Mouse (Mus musculus) megakaryocyte, embryonic 14.5 days (primary cell): ENCODE measurements around the gene Sec61a2. TPM values are rescaled to one million over a fixed set of nuclear protein-coding genes. Genes with fewer than 3 reads are reported as not detected.

Source experiments
- H3K27me3 ChIP-seq: replicated peaks from 2 replicates; pipeline ENCODE3; 2012; ENCODE audit warnings: inconsistent platforms
- H3K36me3 ChIP-seq: replicated peaks from 2 replicates; pipeline ENCODE3; 2012; ENCODE audit warnings: low read length, inconsistent platforms, mixed read lengths
- H3K4me1 ChIP-seq: 2 replicates; pipeline ENCODE4 v1.6.1; 2012; ENCODE audit warnings: inconsistent platforms
- H3K4me3 ChIP-seq: replicated peaks from 2 replicates; pipeline ENCODE3; 2012; ENCODE audit warnings: moderate library complexity, mild to moderate bottlenecking, inconsistent platforms
- H3K9me3 ChIP-seq: 2 replicates; pipeline ENCODE4 v1.6.1; 2012; ENCODE audit warnings: inconsistent platforms
- FLI1 ChIP-seq: IDR thresholded peaks from 2 replicates; pipeline ENCODE4 v1.6.1; 2012; ENCODE audit warnings: low read length, inconsistent platforms, mixed read lengths
- GATA1 ChIP-seq: IDR thresholded peaks from 3 replicates; pipeline ENCODE4 v1.6.1; 2012; ENCODE audit warnings: mixed read lengths, low read length, inconsistent platforms, borderline replicate concordance
- polyA plus RNA-seq: library from polyadenylated mRNA; stranded (reverse); fragments of >175 nt; gene quantifications from 2 replicates; pipeline ENCODE4 v1.2.3, GENCODE M21; 2012; ENCODE audit warnings: low replicate concordance; ENCODE audit not compliant: insufficient read depth

Gene Sec61a2
- polyA plus RNA-seq, 1 experiment: 0.56 TPM

DNA sequence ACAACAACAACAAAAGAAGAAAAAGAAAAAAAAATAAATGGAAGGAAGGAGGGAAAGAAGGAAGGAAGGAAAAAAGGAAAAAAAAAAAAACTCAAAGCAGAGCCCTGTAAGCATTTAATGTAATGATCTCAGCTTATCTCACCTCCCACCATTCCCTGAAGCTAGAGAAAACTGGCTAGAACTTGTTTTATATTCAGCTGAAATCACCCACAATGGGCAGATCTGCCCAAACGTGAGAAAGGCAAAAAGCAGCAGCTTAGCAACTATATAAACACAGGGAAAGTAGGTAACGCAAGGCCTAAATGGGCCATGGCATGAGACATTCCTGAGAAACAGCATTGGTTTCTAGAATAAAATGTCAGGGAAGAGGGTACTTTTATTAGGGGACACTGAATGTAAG, 5.8 kb downstream of the Sec61a2 start:
- H3K4me3 ChIP-seq: no peak overlapping the region
- H3K4me1 ChIP-seq: peaks cover 39% of the 10 kb centered on the region
- TF ChIP-seq FLI1 (no peak), GATA1 (no peak)
- H3K27me3 ChIP-seq: no peaks in the 10 kb centered on the region
- no peaks in the 10 kb centered on the region for H3K9me3 ChIP-seq
- peaks cover 72% of the 10 kb centered on the region for H3K36me3 ChIP-seq

DNA sequence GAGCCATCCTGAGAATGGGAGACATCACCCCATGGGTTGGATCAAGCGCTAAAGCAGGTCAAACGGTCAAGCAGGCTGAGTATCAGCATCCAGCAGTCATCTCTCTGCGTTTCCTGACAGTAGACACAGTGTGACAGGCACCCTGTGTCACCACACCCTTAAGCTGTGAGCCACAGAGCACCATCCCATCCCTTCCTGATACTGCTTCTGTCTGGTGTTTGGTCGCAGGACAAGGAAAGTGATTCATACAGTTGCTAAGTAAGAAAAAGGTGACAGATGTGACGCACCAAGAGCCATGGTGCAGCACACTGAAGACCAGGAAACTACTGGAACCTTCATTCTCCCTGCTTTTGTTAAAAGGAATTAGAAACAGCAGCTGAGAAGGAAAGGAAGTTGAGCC, 6.4 kb downstream of the Sec61a2 start:
- Histone ChIP-seq H3K36me3 (peaks cover 75% of the 10 kb centered on the region), H3K4me1 (peaks cover 35% of the 10 kb centered on the region), H3K27me3 (no peaks in the 10 kb centered on the region), H3K9me3 (no peaks in the 10 kb centered on the region), H3K4me3 (peak overlapping the region; percentile 48)
- no peak for TF ChIP-seq GATA1

DNA sequence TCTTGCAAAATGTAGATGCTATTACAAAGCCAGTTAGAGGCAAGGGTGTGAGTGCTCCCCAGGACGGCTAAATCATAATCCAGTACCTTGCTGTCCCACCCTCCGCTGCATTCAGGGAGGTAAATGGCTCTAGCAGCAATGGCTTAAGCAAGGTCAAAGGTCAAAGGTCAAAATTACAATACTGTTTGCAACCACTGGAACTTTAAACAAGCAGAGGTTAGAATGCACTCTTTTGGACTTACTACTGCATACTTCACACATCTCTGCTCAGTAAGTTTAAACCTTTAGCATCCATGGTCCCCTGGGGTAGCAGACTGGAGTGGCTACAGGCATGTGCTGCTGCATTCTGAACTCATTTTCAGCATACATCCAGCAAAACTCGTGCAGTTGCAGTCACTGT, 17.8 kb downstream of the Sec61a2 start:
- H3K9me3 ChIP-seq: no peaks in the 10 kb centered on the region
- no peaks in the 10 kb centered on the region for H3K4me1 ChIP-seq
- H3K4me3 ChIP-seq: no peak overlapping the region
- H3K27me3 ChIP-seq: no peaks in the 10 kb centered on the region
- peaks cover 92% of the 10 kb centered on the region for H3K36me3 ChIP-seq
- TF ChIP-seq GATA1: no peak
- TF ChIP-seq FLI1: no peak

DNA sequence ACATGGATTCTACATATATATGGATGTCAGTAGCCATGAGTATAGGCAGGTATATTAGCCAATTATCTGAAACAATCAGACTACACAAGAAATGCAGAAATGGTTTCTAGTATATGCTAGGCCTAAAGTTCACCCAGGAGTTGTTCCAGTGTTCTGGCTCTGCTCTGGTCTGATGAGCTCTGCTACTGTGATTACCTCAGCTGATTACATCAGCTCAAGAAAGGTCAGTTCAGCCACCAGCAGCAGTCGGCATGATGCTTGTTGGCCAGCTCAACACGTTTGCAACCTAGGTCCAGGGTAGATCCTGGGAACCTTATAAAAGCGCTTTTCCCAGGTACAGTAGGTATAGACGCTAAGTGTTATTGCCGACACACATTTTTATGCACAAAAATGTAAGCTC, 25.5 kb downstream of the Sec61a2 start:
- Histone ChIP-seq H3K36me3 (peaks cover 89% of the 10 kb centered on the region), H3K4me1 (no peaks in the 10 kb centered on the region), H3K9me3 (no peaks in the 10 kb centered on the region), H3K27me3 (no peaks in the 10 kb centered on the region), H3K4me3 (no peak overlapping the region)
- no peak for TF ChIP-seq GATA1
- TF ChIP-seq FLI1: no peak

DNA sequence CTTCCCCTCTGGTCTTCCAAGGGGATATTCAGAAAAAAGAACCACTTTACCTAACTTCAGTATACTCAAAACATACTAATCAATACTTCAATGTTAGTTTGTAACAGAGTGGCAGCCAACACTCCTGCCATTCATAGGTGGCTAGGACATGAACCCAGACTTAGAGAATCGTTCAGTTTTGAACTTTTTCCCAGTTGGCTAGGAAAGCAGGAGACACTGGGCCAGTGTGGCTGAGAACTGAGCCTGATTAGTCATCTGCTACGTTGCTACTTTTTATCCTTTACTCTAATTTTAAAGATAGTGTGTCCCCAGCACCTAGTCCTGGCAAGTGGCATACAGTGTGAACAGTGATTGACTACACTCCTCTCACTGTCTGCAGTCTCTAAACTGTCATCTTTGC, 27.6 kb downstream of the Sec61a2 start:
- Histone ChIP-seq H3K36me3 (peaks cover 89% of the 10 kb centered on the region), H3K4me1 (no peaks in the 10 kb centered on the region), H3K27me3 (no peaks in the 10 kb centered on the region), H3K9me3 (no peaks in the 10 kb centered on the region), H3K4me3 (no peak overlapping the region)
- TF ChIP-seq GATA1 (no peak), FLI1 (no peak)

DNA sequence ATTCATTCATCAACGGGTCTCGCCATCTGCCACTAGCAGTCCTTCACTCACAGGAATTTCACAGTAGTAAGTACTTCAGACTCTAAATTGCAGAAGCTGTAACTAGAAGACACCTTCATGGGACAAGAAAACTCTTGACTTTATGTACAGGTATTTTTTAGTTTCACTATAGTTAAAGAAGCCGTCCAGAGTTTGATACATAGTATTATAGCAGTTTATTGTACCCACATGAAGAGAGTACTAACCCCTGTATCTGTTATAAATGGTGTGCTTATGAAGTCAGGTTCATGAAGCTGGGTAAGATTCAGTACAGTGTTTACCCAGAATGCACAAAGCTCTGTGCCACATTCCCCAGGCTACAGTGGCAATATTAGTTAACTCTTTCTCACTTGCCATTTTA, 32.4 kb downstream of the Sec61a2 start, which contains the start of gene Gm13199:
Gene Gm13199 (minus strand): TSS at position 101 of the 400 bp plus-strand sequence.
- H3K9me3 ChIP-seq: no peaks in the 10 kb centered on the region
- peaks cover 97% of the 10 kb centered on the region for H3K36me3 ChIP-seq
- H3K4me1 ChIP-seq: no peaks in the 10 kb centered on the region
- no peaks in the 10 kb centered on the region for H3K27me3 ChIP-seq
- H3K4me3 ChIP-seq: no peak within 1 kb of the TSS
- TF ChIP-seq FLI1 (no peak), GATA1 (no peak)

DNA sequence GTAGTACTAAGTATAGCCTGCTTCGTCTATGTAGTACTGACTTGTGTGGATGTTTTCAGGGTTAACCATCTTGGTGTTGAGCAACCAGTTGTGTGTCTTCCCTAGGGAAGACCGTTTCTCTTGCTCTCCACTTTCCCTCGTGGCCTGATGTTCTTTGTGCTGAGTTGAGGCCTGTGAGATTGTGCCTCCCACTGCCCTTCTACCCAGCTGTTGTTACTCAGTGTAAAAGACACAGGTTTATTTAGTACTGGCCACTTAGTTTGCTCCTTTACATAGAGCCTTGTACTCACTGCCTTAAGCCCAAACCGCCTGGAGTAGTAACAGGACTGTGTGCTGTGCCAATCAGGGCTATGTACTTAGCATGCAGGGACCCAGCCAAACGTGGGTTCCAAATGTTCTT, 43.4 kb downstream of the Sec61a2 start:
- no peaks in the 10 kb centered on the region for H3K9me3 ChIP-seq
- no peak overlapping the region for H3K4me3 ChIP-seq
- H3K36me3 ChIP-seq: peaks cover 80% of the 10 kb centered on the region
- no peak for TF ChIP-seq FLI1
- H3K4me1 ChIP-seq: peaks cover 63% of the 10 kb centered on the region
- no peaks in the 10 kb centered on the region for H3K27me3 ChIP-seq

DNA sequence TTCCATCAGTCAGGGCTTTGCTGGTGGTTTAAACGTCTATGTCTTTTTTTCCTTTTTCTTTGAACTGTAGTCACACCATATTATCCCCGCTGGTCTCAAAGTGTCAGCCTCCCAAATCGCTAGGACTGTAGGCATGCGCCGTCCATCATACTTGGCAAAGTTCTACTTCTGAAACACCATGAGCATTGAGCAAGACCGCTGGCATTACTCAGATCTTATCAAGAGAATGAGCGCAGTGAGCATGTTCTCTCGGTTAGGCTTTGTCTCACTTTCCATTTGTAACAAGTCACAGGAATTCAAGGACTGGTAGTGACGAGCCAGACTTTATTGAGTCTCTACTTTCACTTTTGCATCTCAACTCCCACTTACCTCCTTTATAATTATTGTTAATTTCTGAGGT, 44.1 kb downstream of the Sec61a2 start:
- H3K27me3 ChIP-seq: no peaks in the 10 kb centered on the region
- peaks cover 75% of the 10 kb centered on the region for H3K36me3 ChIP-seq
- no peaks in the 10 kb centered on the region for H3K9me3 ChIP-seq
- TF ChIP-seq FLI1: no peak
- H3K4me3 ChIP-seq: no peak overlapping the region
- peaks cover 70% of the 10 kb centered on the region for H3K4me1 ChIP-seq

DNA sequence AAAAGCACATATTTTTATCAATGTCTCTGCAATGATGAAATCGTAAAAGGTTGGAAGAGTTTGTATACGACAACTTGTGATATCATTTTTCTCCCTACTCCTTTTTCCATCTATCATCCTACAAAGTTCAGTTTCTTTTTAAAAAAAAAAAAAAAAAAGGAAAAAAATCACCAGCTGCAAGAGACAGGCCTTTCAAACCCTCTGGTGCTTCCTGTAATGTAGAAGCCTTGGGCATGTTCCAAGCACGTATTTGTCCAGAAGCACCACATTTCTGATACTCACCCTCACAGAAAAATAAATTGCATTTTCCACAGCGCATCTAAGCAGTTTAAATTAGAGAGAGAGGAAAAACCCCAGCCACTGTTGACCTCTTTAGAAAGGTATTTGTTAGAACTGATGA, 49.4 kb downstream of the Sec61a2 start:
- H3K36me3 ChIP-seq: peaks cover 44% of the 10 kb centered on the region
- H3K27me3 ChIP-seq: no peaks in the 10 kb centered on the region
- TF ChIP-seq GATA1: no peak
- TF ChIP-seq FLI1: no peak
- H3K4me3 ChIP-seq: peak overlapping the region; percentile 98
- H3K4me1 ChIP-seq: peaks cover 48% of the 10 kb centered on the region
- no peaks in the 10 kb centered on the region for H3K9me3 ChIP-seq

DNA sequence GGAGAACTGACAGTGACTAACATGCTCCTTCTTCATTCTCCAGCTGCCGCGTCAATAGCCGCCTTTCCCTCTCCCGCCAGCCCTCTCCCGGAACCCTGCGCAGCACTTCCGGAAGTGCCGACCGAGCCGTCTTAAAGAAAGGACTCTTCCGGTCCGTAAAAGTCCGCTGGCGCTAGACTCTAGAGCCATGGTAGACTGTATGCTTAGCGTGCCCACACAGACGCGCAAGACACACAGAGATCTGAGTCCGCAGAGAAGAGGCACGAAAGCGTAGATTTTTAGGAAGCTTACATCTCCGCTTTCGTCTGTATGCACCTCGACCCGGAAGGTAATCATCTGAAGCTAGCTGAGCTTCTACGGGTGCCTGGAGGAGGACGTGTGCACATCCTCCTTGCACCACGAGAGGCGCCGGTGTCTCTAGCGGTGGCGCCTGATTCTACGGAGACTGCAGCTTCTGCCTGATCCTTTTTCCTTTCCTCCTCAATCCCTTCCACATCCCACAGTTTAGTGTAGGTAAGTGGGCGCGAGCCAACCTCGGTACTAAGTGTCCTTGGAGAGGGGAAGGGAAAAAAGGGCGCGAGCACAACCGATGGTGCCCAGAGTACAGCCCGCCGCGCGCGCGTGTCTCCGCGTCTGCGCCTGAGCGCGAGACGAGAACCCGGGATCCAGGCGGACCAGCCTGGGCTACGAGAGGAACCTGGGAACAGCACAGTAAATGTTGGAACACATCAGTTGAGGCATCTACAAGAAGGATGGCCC, 50.2 kb downstream of the Sec61a2 start, which contains the start of the genes Nudt5 and Cdc123:
Gene Nudt5 (plus strand): TSS at position 147 of the 759 bp plus-strand sequence.
Gene Cdc123 (minus strand): TSS at position 292 of the 759 bp plus-strand sequence.
- Histone ChIP-seq H3K27me3 (no peaks in the 10 kb centered on the region), H3K4me3 (peak within 1 kb of the TSS; percentile 98), H3K36me3 (peaks cover 44% of the 10 kb centered on the region), H3K9me3 (no peaks in the 10 kb centered on the region), H3K4me1 (peaks cover 44% of the 10 kb centered on the region)
- TF ChIP-seq GATA1 (no peak), FLI1 (peak; percentile 86; the same call in 1 of the 2 replicates)
